Mouse (Mus musculus) C2C12 (cell line): Measurements from ENCODE around the gene Agtrap.

Experiments used
- CTCF ChIP-seq: IDR thresholded peaks from one replicate; pipeline ENCODE4 v1.5.1; 2011; ENCODE audit not compliant: control insufficient read depth, insufficient read depth, insufficient read length
- MYOG ChIP-seq: IDR thresholded peaks from one replicate; pipeline ENCODE4 v1.6.1; 2011; ENCODE audit not compliant: control insufficient read depth, insufficient read length; ENCODE audit errors: extremely low read depth
- USF1 ChIP-seq: IDR thresholded peaks from one replicate; pipeline ENCODE4 v1.6.1; 2011; ENCODE audit warnings: low read depth, mild to moderate bottlenecking, control low read depth, moderate library complexity

- no peak for TF ChIP-seq CTCF
- no peak for TF ChIP-seq USF1
- no peak for TF ChIP-seq MYOG
Observed at GRCm38 (mm10) chr4:148075259-148075658, 12.6 kb downstream of the Agtrap start.
